ENCODE assay signal across 8 mouse cellular contexts in genomic region chr1:131829279-131829678, GRCm38 (mm10). TPM values are rescaled to one million over a fixed set of nuclear protein-coding genes. Genes with fewer than 3 reads are reported as not detected.
DNase-seq lines count a peak whose midpoint lies in the region; ATAC-seq and TF ChIP-seq lines count a peak whose summit lies in the region.

No protein-coding gene starts in this region.

- H3K9me3 ChIP-seq in forebrain, postnatal 0 days (ENCODE audit: low read length): no peaks in the 10 kb centered on the region
- H3K9me3 ChIP-seq in midbrain, embryonic 10.5 days (replicated peaks): no peaks in the 10 kb centered on the region

- peak overlapping the region; percentile 92 for H3K4me2 ChIP-seq in forebrain, postnatal 0 days (ENCODE audit: low read depth)

- peak overlapping the region; percentile 83 for H3K4me3 ChIP-seq in layer of hippocampus, adult 2 months
- peak overlapping the region; percentile 87 for H3K4me3 ChIP-seq in brown adipose tissue, adult 24 weeks (ENCODE audit: insufficient read depth, low read depth, low read length)
- H3K4me3 ChIP-seq in forebrain, postnatal 0 days (ENCODE audit: low read depth, low read length): peak overlapping the region; percentile 80
- H3K4me3 ChIP-seq in midbrain, embryonic 10.5 days: peak overlapping the region; percentile 89
- H3K4me3 ChIP-seq in kidney, adult 2 months (ENCODE audit: insufficient read depth, low read depth, low read length): no peak overlapping the region

- no peaks in the 10 kb centered on the region for H3K27me3 ChIP-seq in forebrain, postnatal 0 days (ENCODE audit: insufficient read depth, low read length)
- H3K27me3 ChIP-seq in midbrain, embryonic 10.5 days (ENCODE audit: low read depth, poor library complexity, severe bottlenecking): peaks cover 8% of the 10 kb centered on the region
- no peaks in the 10 kb centered on the region for H3K27me3 ChIP-seq in kidney, adult 2 months (replicated peaks; ENCODE audit: control insufficient read depth, insufficient read depth, low read length)

- peaks cover 6% of the 10 kb centered on the region for H3K4me1 ChIP-seq in brown adipose tissue, adult 24 weeks (ENCODE audit: control insufficient read depth, insufficient read depth, insufficient read length, low read length)
- H3K4me1 ChIP-seq in forebrain, postnatal 0 days (ENCODE audit: insufficient read depth): peaks cover 19% of the 10 kb centered on the region
- peaks cover 58% of the 10 kb centered on the region for H3K4me1 ChIP-seq in midbrain, embryonic 10.5 days
- no peaks in the 10 kb centered on the region; the same call in 1 of the 2 replicates for H3K4me1 ChIP-seq in kidney, adult 2 months (ENCODE audit: control insufficient read depth, insufficient read depth, low read length)

- H3K27ac ChIP-seq in layer of hippocampus, adult 2 months: peak overlapping the region; percentile 96
- no peak overlapping the region for H3K27ac ChIP-seq in brown adipose tissue, adult 24 weeks (replicated peaks; ENCODE audit: low read depth, low read length)
- no peak overlapping the region for H3K27ac ChIP-seq in forebrain, postnatal 0 days (ENCODE audit: low read depth, low read length)
- no peak overlapping the region for H3K27ac ChIP-seq in midbrain, embryonic 10.5 days (replicated peaks)
- no peak overlapping the region for H3K27ac ChIP-seq in kidney, adult 2 months (ENCODE audit: insufficient read depth, low read depth, low read length)

- ATAC-seq in forebrain, postnatal 0 days: no peak

- no peak for DNase-seq in layer of hippocampus, adult 2 months (ENCODE audit: low spot score in 2 of 2)
- DNase-seq in layer of hippocampus, adult 11-12 months (ENCODE audit: low spot score): no peak
- DNase-seq in forebrain, postnatal 0 days: no peak
- no peak for DNase-seq in midbrain, embryonic 10.5 days (ENCODE audit: low spot score)
- DNase-seq in natural killer cell, adult 2 months (ENCODE audit: low spot score in 2 of 2): no peak
- DNase-seq in thymus, adult 18-20 months: no peak
- DNase-seq in kidney, adult 2 months: no peak

- no peak for TF ChIP-seq CTCF in layer of hippocampus, adult 2 months (conservative IDR thresholded peaks at IDR 0.05)
- no peak for TF ChIP-seq CTCF in forebrain, postnatal 0 days (IDR thresholded peaks at IDR 0.05; ENCODE audit: low read depth)
- no peak for TF ChIP-seq CTCF in kidney, adult 2 months (conservative IDR thresholded peaks at IDR 0.05; ENCODE audit: insufficient read depth, insufficient read length, low read depth, low read length)

- 0 out of 2 replicates have a peak overlapping the region, but pooled peaks have one; percentile 78 for H3K9ac ChIP-seq in forebrain, postnatal 0 days

- 44% methylated on average over 5 of the region's 5 CpGs for WGBS in forebrain, postnatal 0 days
- 63% methylated on average over 5 of the region's 5 CpGs for WGBS in midbrain, embryonic 10.5 days
- 64% methylated on average over 5 of the region's 5 CpGs for WGBS in kidney, adult 2 months

- TF ChIP-seq POLR2A in kidney, adult 2 months (IDR thresholded peaks at IDR 0.05; ENCODE audit: low read depth, low read length): no peak

- 0 out of 2 replicates have a peak, but pooled peaks cover 7% of the 10 kb centered on the region for H3K36me3 ChIP-seq in forebrain, postnatal 0 days (ENCODE audit: insufficient read depth)
- peaks cover 44% of the 10 kb centered on the region for H3K36me3 ChIP-seq in midbrain, embryonic 10.5 days
- no peaks in the 10 kb centered on the region for H3K36me3 ChIP-seq in kidney, adult 2 months (ENCODE audit: control insufficient read depth, insufficient read depth, low read length)

RNA-seq across cellular contexts. Expression of gene Slc41a1, which starts 2.0 kb away (rescaled TPM):
- total RNA-seq in layer of hippocampus, adult 2 months (2021): 10 to 100 TPM; 62.6 to 62.9 TPM
- 13.7 and 15.9 TPM in 2 replicates for polyA plus RNA-seq in brown adipose tissue, adult 24 weeks (2012; ENCODE audit: insufficient read depth, insufficient read length, missing spikeins)
- total RNA-seq in forebrain, postnatal 0 days (2014; rRNA removed): 28.7 and 39.5 TPM in 2 replicates
- 16.6 and 19.7 TPM in 2 replicates for polyA plus RNA-seq in forebrain, postnatal 0 days (2015; fragmentation: Nextera tagmentation; extraction: Ambion mirVana)
- polyA plus RNA-seq in midbrain, embryonic 10.5 days (2016; fragmentation: Nextera tagmentation; extraction: Ambion mirVana): 11.4 and 12.1 TPM in 2 replicates
- polyA plus RNA-seq in kidney, adult 2 months (2012; rRNA removed): 22.4 and 27.8 TPM in 2 replicates

RNA-seq across cellular contexts. Expression of gene Pm20d1, which starts 32.1 kb away (rescaled TPM):
- total RNA-seq in layer of hippocampus, adult 2 months (2021): 1 to 10 TPM; 2.0 to 2.9 TPM
- polyA plus RNA-seq in brown adipose tissue, adult 24 weeks (2012; ENCODE audit: insufficient read depth, insufficient read length, missing spikeins): 17.1 and 26.4 TPM in 2 replicates
- total RNA-seq in forebrain, postnatal 0 days (2014; rRNA removed): 0.19 and 0.62 TPM in 2 replicates
- polyA plus RNA-seq in forebrain, postnatal 0 days (2015; fragmentation: Nextera tagmentation; extraction: Ambion mirVana): 0.20 and 0.33 TPM in 2 replicates
- polyA plus RNA-seq in midbrain, embryonic 10.5 days (2016; fragmentation: Nextera tagmentation; extraction: Ambion mirVana): 1.7 and 1.8 TPM in 2 replicates
- polyA plus RNA-seq in kidney, adult 2 months (2012; rRNA removed): 26.3 and 27.7 TPM in 2 replicates

RNA-seq across cellular contexts. Expression of gene Rab29, which starts 37.7 kb away (rescaled TPM):
- total RNA-seq in layer of hippocampus, adult 2 months (2021): 1 to 10 TPM; 7.2 to 9.1 TPM
- polyA plus RNA-seq in brown adipose tissue, adult 24 weeks (2012; ENCODE audit: insufficient read depth, insufficient read length, missing spikeins): 13.6 and 13.7 TPM in 2 replicates
- total RNA-seq in forebrain, postnatal 0 days (2014; rRNA removed): 7.9 and 9.1 TPM in 2 replicates
- polyA plus RNA-seq in forebrain, postnatal 0 days (2015; fragmentation: Nextera tagmentation; extraction: Ambion mirVana): 9.3 and 9.8 TPM in 2 replicates
- 10.2 and 13.7 TPM in 2 replicates for polyA plus RNA-seq in midbrain, embryonic 10.5 days (2016; fragmentation: Nextera tagmentation; extraction: Ambion mirVana)
- polyA plus RNA-seq in kidney, adult 2 months (2012; rRNA removed): 27.0 and 33.8 TPM in 2 replicates
